Mouse (Mus musculus) adrenal gland, postnatal 4 days (tissue): ENCODE measurements around the gene Pom121l2. TPM values are rescaled to one million over a fixed set of nuclear protein-coding genes. Genes with fewer than 3 reads are reported as not detected.

Experiments used
- DNase-seq, 2 experiments: peaks; one replicate each; pipeline ENCODE4 v3.0.0; 2021 to 2022; ENCODE audit warnings: low spot score in 2 of 2, mixed read lengths in 2 of 2
- total RNA-seq, 2 experiments: library from RNA; stranded (reverse); gene quantifications; 2 replicates each; pipeline ENCODE4 v1.2.3; 2021

Pom121l2 gene
- total RNA-seq, 2 experiments from 2014 or later, result not detected

DNA sequence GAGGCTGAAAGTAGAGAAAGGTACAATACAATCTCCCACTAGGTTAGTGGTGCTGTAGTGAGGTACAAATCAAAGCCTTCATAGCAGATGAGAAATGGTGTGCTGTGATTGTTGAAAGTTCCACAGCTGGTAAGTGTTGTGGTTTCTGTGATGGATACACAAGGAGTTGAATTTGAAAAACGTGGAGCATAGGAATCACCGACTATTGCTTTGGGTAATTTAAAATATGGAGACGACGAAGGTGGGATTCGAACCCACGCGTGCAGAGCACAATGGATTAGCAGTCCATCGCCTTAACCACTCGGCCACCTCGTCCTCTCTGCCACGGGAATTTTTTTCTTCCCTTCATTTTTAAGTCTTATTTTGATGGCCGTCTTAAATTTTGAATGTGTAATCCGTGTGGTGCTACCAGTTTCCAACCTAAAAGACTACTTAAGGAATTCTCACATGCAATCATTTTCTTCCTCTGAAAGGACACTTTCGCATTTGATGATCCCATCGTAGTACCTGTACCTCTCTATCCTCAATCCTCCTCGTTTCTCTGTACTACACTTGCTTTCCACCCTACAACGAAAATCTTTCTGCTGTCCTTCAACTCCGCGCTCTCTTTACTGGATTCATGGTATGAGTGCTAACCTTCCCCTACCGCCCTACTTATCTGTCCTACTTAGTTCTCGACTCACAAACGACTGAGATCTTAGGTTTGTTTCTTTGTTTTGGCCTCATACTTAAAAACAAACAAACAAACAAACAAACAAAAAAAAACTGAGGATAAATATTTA lies 13.2 kb downstream of the Pom121l2 start:
- DNase-seq, result no peak

GRCm38 (mm10) chr13:21994896-21995295 lies 13.9 kb downstream of the Pom121l2 start:
- DNase-seq, result no peak

DNA sequence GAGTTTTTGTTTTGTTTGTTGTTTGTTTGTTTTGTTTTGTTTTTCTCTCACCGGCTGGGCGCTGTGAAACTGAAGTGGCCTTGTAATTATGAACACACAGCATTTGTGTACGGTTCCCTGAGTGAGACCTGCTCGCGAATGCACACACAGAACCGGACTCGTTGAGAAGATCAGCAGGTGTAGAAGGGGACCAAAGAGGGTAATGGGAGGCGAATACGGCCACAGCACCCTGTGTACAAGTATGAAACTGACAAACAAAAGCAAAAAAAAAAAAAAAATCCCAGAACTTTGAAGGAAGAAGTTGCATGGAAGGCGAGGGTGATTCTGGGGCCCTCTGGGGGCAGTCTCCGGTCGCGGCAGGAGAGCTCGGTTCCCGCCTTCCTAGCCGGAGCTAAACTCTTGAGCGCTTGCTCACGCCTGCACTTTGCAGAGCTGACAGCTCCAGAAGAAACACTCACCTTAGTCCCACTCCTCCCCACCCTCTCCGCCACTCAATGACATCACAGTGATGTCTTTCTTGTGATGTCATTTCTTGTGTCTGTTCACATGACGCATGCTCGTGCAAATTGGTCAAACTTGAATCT lies 14.4 kb downstream of the Pom121l2 start:
- no peak for DNase-seq

- DNase-seq, result no peak
Observed at GRCm38 (mm10) chr13:21996101-21996839, 15.3 kb downstream of the Pom121l2 start.

DNA sequence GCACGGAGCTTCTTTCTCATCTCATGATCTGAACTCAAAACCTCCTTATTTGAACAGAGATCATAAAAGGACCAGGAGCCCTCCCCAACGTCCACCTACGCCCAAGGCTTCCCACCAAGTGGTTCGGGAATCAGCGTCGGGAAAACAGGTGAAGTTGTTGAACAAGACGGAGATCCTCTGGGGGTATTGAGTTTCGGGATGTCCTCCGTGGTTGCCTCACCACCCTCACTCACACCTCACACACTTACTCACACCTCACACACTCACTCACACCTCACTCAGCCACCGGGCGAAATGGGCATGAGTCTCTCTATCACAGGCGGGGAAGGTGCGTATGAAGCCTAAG lies 15.8 kb downstream of the Pom121l2 start:
- no peak for DNase-seq

- DNase-seq, result no peak
Observed at GRCm38 (mm10) chr13:21997201-21997820, 16.3 kb downstream of the Pom121l2 start.

- no peak for DNase-seq
Observed at GRCm38 (mm10) chr13:21997821-21998220, 16.8 kb downstream of the Pom121l2 start.

GRCm38 (mm10) chr13:21998412-21998811 lies 17.4 kb downstream of the Pom121l2 start:
- DNase-seq, result no peak

DNA sequence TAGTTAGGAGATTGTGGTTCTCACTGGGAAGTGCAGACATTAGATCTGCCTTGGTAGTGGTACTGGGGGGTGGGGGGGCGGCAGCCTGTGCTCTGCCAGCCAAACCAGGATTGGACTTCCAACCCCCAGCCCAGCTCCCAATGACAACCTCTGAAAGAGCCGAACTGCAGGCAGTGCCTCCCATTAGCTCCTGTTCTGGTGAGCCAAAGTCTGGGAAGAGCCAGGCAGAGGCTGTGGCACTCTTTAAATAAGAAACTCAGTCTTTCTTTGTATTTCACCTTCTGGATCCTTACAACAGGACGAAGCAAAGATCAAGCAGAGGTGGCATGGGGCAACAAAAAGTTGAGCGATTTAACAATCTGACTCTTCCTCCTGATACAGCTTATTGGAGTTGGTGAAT lies 18.2 kb downstream of the Pom121l2 start:
- DNase-seq, result no peak

GRCm38 (mm10) chr13:22001346-22001745 lies 20.4 kb downstream of the Pom121l2 start:
- DNase-seq, result no peak

DNA sequence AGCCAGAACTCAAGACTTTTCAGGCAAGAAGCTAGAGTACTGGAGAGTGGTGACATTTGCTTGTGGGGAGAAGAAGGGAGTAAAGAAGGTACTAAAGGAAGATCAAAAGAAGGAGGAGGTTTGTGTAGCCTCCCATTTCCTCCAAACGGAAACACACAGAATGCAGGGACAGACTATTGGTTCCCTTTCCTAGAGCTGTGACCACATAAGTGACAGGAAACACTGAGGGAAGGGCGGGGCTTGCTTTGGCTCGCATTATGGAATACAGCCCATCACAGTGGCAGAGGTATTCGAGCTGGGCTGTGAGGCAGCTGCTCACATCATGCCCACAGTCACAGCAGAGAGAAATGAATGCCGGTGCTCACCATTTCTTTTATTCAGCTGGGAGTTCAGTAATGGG lies 20.8 kb downstream of the Pom121l2 start:
- no peak for DNase-seq

DNA sequence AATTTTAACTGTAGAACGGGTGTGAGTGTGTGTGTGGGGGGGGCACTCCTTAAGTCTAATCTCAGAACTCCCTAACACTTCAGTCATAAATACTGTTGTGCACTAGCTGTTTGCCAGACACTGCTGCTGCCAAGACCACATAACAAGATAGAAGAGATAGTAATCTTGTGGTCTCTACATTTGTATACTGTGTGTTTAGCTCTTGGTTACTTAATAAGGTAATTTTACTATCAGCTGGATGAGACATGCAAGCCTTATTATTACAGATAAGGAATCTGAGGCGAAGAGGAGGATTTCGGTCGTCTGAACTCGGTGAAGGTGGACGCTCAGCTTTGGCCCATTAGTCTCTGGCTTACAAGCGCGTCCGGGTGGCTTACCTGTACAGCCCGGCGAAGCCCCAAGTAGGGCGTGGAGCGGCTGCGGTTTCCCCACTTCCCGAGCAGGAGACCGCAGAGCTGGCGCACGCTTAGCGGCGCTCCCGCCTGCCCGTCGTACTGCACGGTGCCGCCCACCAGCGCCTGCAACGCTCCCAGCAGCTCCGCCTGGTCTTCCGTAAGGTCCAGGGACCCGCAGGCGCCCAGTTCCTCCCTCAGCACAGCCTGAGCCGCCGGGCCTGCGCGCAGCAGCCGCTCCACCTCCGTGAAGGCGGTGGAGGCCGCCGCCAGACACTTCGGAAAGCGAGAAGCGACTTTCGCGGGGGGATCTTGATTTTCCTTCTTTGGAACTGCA lies 24.8 kb downstream of the Pom121l2 start:
- DNase-seq, result no peak

- no peak for DNase-seq
Observed at GRCm38 (mm10) chr13:22006334-22007120, 25.5 kb downstream of the Pom121l2 start.

GRCm38 (mm10) chr13:22007121-22007510 lies 26.1 kb downstream of the Pom121l2 start:
- DNase-seq, result no peak

DNA sequence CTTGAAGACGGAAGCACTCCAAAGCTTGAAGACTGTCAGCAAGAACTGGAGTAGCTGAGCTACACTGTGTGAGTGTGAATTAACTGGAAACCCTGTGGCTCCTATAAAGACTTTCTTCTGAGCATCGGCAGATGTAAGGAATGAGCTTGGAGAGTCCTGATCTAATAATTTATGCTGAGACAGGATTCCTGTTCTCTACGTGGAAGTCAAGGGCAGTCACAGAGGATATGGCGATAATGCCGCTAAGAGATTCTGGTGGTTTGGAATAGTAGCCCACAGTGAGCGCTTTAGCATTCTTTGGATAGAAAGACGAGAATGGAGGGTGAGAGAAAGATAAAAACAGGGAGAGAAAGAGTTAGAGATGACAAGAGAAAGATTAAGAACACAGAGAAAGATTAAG lies 26.9 kb downstream of the Pom121l2 start:
- no peak for DNase-seq

DNA sequence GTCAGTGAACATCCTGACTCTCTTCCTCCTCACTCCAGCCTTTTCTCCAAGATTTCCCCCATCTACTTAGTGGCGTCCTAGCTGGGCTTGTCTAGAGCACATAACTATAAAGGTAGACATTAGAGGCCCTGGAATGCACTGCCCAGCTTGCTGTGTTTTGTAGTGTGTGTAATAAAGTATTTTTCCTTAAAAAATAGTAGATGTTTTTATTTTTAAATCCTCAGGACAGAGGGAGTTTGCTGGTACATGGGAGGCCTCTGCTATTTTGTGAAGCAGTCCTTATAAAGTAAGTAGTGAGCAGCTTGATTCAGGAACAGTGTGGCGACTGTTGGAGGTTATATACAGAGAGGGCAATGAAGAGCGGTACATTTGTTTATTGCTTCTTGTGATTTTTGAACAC lies 27.7 kb downstream of the Pom121l2 start:
- no peak for DNase-seq

DNA sequence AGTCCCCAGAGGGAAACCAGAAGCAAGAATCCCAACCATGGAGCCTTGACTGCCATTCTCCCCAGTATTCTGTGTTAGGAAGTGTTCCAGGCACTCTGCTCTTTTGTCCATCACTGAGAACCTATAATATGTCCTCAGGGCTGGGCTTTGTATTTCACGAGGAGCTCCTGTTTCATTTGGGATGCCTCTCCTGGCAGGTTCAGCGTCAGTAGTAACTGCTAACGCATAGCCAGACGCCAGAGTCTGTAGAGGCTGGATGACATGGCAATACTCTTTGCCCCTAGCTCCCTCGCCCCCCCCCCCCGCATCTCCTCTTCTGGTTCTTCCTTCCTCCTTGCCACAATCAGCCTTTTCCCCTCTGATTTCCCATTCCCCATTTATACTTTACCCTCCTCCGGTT lies 28.6 kb downstream of the Pom121l2 start, which contains the start of gene Prss16:
Prss16 (minus strand) TSS at position 101 of the 400 bp plus-strand sequence.
- DNase-seq, result no peak

- no peak for DNase-seq
Observed at GRCm38 (mm10) chr13:22013716-22014115, 32.7 kb downstream of the Pom121l2 start.

GRCm38 (mm10) chr13:22014411-22014845 lies 33.4 kb downstream of the Pom121l2 start:
- no peak for DNase-seq
